Mouse (Mus musculus) liver, embryonic 16.5 days (tissue): ENCODE results near the gene Sf3b3. TPM values are rescaled to one million over a fixed set of nuclear protein-coding genes. Genes with fewer than 3 reads are reported as not detected.

Experiments used
- ATAC-seq: fragments of 200-750 bp; cut with Nextera tagmentation; 2 replicates; pipeline ENCODE4 v1.8.0; 2017; ENCODE audit warnings: low read depth, mild to moderate bottlenecking, moderate number of reproducible peaks, moderate library complexity
- H3K27ac ChIP-seq: fragments of 300-500 bp; sonication (generic); 2 replicates; pipeline ENCODE4 v1.5.1; 2014; ENCODE audit warnings: mild to moderate bottlenecking, low read length
- H3K27me3 ChIP-seq: fragments of 300-500 bp; sonication (generic); 2 replicates; pipeline ENCODE4 v1.6.1; 2014; ENCODE audit warnings: low read depth, low read length, mixed read lengths; ENCODE audit not compliant: control insufficient read depth, insufficient read depth
- H3K36me3 ChIP-seq: fragments of 300-500 bp; sonication (generic); 2 replicates; pipeline ENCODE4 v1.6.1; 2014; ENCODE audit warnings: mild to moderate bottlenecking; ENCODE audit not compliant: control insufficient read depth, insufficient read depth
- H3K4me1 ChIP-seq: fragments of 300-500 bp; sonication (generic); 2 replicates; pipeline ENCODE4 v1.6.1; 2014; ENCODE audit warnings: low read depth, low read length, mixed read lengths; ENCODE audit not compliant: control insufficient read depth
- H3K4me2 ChIP-seq: fragments of 300-500 bp; sonication (generic); 2 replicates; pipeline ENCODE4 v1.6.1; 2014; ENCODE audit warnings: low read depth, low read length, mixed read lengths
- H3K4me3 ChIP-seq: fragments of 300-500 bp; sonication (generic); 2 replicates; pipeline ENCODE4 v1.5.1; 2014; ENCODE audit warnings: low read depth, mild to moderate bottlenecking, low read length
- H3K9ac ChIP-seq: fragments of 300-500 bp; sonication (generic); 2 replicates; pipeline ENCODE4 v1.6.1; 2014; ENCODE audit warnings: low read depth, low read length
- H3K9me3 ChIP-seq: fragments of 300-500 bp; sonication (generic); replicated peaks from 2 replicates; pipeline ENCODE4 v1.6.1; 2016; ENCODE audit warnings: low read length; ENCODE audit not compliant: control insufficient read depth
- WGBS: fragments of 180-500 bp; shearing (Covaris S2); extraction: QIAGEN DNeasy Blood & Tissue Kit; methylation state at CpG from one replicate; pipeline ENCODE4 v1.1.7; 2014; ENCODE audit not compliant: insufficient replicate concordance; 5-methylcytosine and 5-hydroxymethylcytosine counted together
- polyA plus RNA-seq: library from polyadenylated mRNA; unstranded; fragments of >200 nt; fragmentation: Nextera tagmentation; extraction: Ambion mirVana; gene quantifications from 2 replicates; pipeline ENCODE4 v1.2.1, GENCODE M21; 2015

Gene Sf3b3
- polyA plus RNA-seq, 1 experiment from 2014 or later: 56.5 TPM

- H3K4me2 ChIP-seq: no peak overlapping the region
- no peaks in the 10 kb centered on the region for H3K4me1 ChIP-seq
- ATAC-seq: no peak
- no peak overlapping the region for H3K4me3 ChIP-seq
- H3K27me3 ChIP-seq: no peaks in the 10 kb centered on the region
- no peaks in the 10 kb centered on the region for H3K9me3 ChIP-seq
- no peaks in the 10 kb centered on the region for H3K36me3 ChIP-seq
- no peak overlapping the region for H3K9ac ChIP-seq
- H3K27ac ChIP-seq: no peak overlapping the region
- 89% methylated on average over 3 of the region's 3 CpGs for WGBS
These were observed 70.3 kb downstream of the Sf3b3 start for GRCm38 (mm10) chr8:110776335-110776734.

- Histone ChIP-seq H3K9me3 (no peaks in the 10 kb centered on the region), H3K4me2 (no peak overlapping the region), H3K4me1 (no peaks in the 10 kb centered on the region), H3K27me3 (no peaks in the 10 kb centered on the region), H3K4me3 (no peak overlapping the region), H3K27ac (no peak overlapping the region), H3K9ac (no peak overlapping the region), H3K36me3 (no peaks in the 10 kb centered on the region)
- WGBS: 73% methylated on average over 3 of the region's 3 CpGs
- ATAC-seq: no peak
These were observed 70.9 kb downstream of the Sf3b3 start for GRCm38 (mm10) chr8:110775721-110776120.

- no peaks in the 10 kb centered on the region for H3K9me3 ChIP-seq
- H3K4me2 ChIP-seq: no peak overlapping the region
- no peaks in the 10 kb centered on the region for H3K36me3 ChIP-seq
- no peaks in the 10 kb centered on the region for H3K4me1 ChIP-seq
- WGBS: 66% methylated on average over 8 of the region's 8 CpGs
- no peak overlapping the region for H3K4me3 ChIP-seq
- H3K27ac ChIP-seq: no peak overlapping the region
- H3K27me3 ChIP-seq: no peaks in the 10 kb centered on the region
- ATAC-seq: no peak
- no peak overlapping the region for H3K9ac ChIP-seq
These were observed 71.3 kb downstream of the Sf3b3 start for GRCm38 (mm10) chr8:110775316-110775715.

GRCm38 (mm10) chr8:110774725-110775124 lies 71.9 kb downstream of the Sf3b3 start:
- ATAC-seq: no peak
- no peak overlapping the region for H3K4me3 ChIP-seq
- no peak overlapping the region for H3K4me2 ChIP-seq
- no peaks in the 10 kb centered on the region for H3K9me3 ChIP-seq
- no peaks in the 10 kb centered on the region for H3K4me1 ChIP-seq
- no peaks in the 10 kb centered on the region for H3K36me3 ChIP-seq
- 74% methylated on average over 6 of the region's 6 CpGs for WGBS
- no peak overlapping the region for H3K27ac ChIP-seq
- no peak overlapping the region for H3K9ac ChIP-seq
- no peaks in the 10 kb centered on the region for H3K27me3 ChIP-seq

- Histone ChIP-seq H3K9ac (no peak overlapping the region), H3K4me3 (no peak overlapping the region), H3K9me3 (no peaks in the 10 kb centered on the region), H3K27ac (no peak overlapping the region), H3K36me3 (no peaks in the 10 kb centered on the region), H3K4me2 (no peak overlapping the region), H3K27me3 (no peaks in the 10 kb centered on the region), H3K4me1 (no peaks in the 10 kb centered on the region)
- no peak for ATAC-seq
- 59% methylated on average over 3 of the region's 3 CpGs for WGBS
These were observed 72.5 kb downstream of the Sf3b3 start for GRCm38 (mm10) chr8:110774047-110774446.

GRCm38 (mm10) chr8:110772452-110772851 lies 74.1 kb downstream of the Sf3b3 start:
- WGBS: 47% methylated on average over 7 of the region's 7 CpGs
- no peak overlapping the region for H3K27ac ChIP-seq

GRCm38 (mm10) chr8:110767261-110767660 lies 79.3 kb downstream of the Sf3b3 start:
- Histone ChIP-seq H3K36me3 (no peaks in the 10 kb centered on the region), H3K9me3 (no peaks in the 10 kb centered on the region), H3K27ac (no peak overlapping the region), H3K27me3 (no peaks in the 10 kb centered on the region), H3K4me2 (no peak overlapping the region), H3K9ac (no peak overlapping the region), H3K4me3 (no peak overlapping the region), H3K4me1 (no peaks in the 10 kb centered on the region)
- ATAC-seq: no peak
- 64% methylated on average over 6 of the region's 6 CpGs for WGBS

More at GRCm38 (mm10) chr8:110772452-110772851, 74.1 kb downstream of the Sf3b3 start:
- Histone ChIP-seq H3K27me3 (no peaks in the 10 kb centered on the region), H3K9ac (no peak overlapping the region), H3K9me3 (no peaks in the 10 kb centered on the region), H3K4me1 (no peaks in the 10 kb centered on the region), H3K4me3 (no peak overlapping the region), H3K36me3 (no peaks in the 10 kb centered on the region), H3K4me2 (no peak overlapping the region)
- no peak for ATAC-seq

- no peaks in the 10 kb centered on the region for H3K27me3 ChIP-seq
- no peak overlapping the region for H3K9ac ChIP-seq
- H3K36me3 ChIP-seq: no peaks in the 10 kb centered on the region
- ATAC-seq: no peak
- H3K27ac ChIP-seq: no peak overlapping the region
- H3K4me3 ChIP-seq: no peak overlapping the region
- no peak overlapping the region for H3K4me2 ChIP-seq
- 75% methylated on average over 3 of the region's 3 CpGs for WGBS
- no peaks in the 10 kb centered on the region for H3K4me1 ChIP-seq
- no peaks in the 10 kb centered on the region for H3K9me3 ChIP-seq
These were observed 81.9 kb downstream of the Sf3b3 start for GRCm38 (mm10) chr8:110764671-110765070.

- no peak overlapping the region for H3K4me3 ChIP-seq
- H3K36me3 ChIP-seq: no peaks in the 10 kb centered on the region
- H3K4me2 ChIP-seq: no peak overlapping the region
- no peaks in the 10 kb centered on the region for H3K27me3 ChIP-seq
- no peak overlapping the region for H3K27ac ChIP-seq
- no peaks in the 10 kb centered on the region for H3K4me1 ChIP-seq
- 55% methylated on average over 6 of the region's 6 CpGs for WGBS
- H3K9ac ChIP-seq: no peak overlapping the region
- no peak for ATAC-seq
- H3K9me3 ChIP-seq: no peaks in the 10 kb centered on the region
These were observed 84.6 kb downstream of the Sf3b3 start for GRCm38 (mm10) chr8:110761988-110762387.
